Mouse (Mus musculus): ENCODE results near the gene Cpsf4l. TPM values are rescaled to one million over a fixed set of nuclear protein-coding genes. Genes with fewer than 3 reads are reported as not detected.

Gene Cpsf4l
- polyA plus RNA-seq, 1 experiment from 2014 or later = 0.54 TPM

Other genes with a start within 250 kb of the Cpsf4l start
- 19.4 and 23.9 TPM in 2 replicates for gene Sstr2, start 90.7 kb downstream of the Cpsf4l start, polyA plus RNA-seq (2014; fragmentation: Nextera tagmentation; extraction: Ambion mirVana)
- 38.0 and 41.9 TPM in 2 replicates for gene Cog1, start 60.8 kb downstream of the Cpsf4l start, polyA plus RNA-seq (2014; fragmentation: Nextera tagmentation; extraction: Ambion mirVana)
- 25.5 and 30.2 TPM in 2 replicates for gene Slc39a11, start 59.9 kb downstream of the Cpsf4l start, polyA plus RNA-seq (2014; fragmentation: Nextera tagmentation; extraction: Ambion mirVana)
- 42.3 and 43.7 TPM in 2 replicates for gene Fam104a, start 25.9 kb downstream of the Cpsf4l start, polyA plus RNA-seq (2014; fragmentation: Nextera tagmentation; extraction: Ambion mirVana)
- gene D11Wsu47e, start 25.6 kb downstream of the Cpsf4l start, polyA plus RNA-seq (2014; fragmentation: Nextera tagmentation; extraction: Ambion mirVana) = 22.2 and 24.2 TPM in 2 replicates
- 42.0 and 43.8 TPM in 2 replicates for gene Cdc42ep4, start 41.9 kb upstream of the Cpsf4l start, polyA plus RNA-seq (2014; fragmentation: Nextera tagmentation; extraction: Ambion mirVana)

Data from hindbrain, embryonic 14.5 days (tissue).